Comparison of ENCODE assay signal across 11 mouse cellular contexts in genomic region chr10:121090006-121090405, GRCm38 (mm10). TPM values are rescaled to one million over a fixed set of nuclear protein-coding genes. Genes with fewer than 3 reads are reported as not detected.
A peak's percentile ranks its signal among the peaks of the same experiment; 100 is the strongest.
DNase-seq lines count a peak whose midpoint lies in the region; ATAC-seq lines count a peak whose summit lies in the region.
"Had no signal": no experiment of that assay in that cellular context is flagged by ENCODE, and none has a peak within 500 bp of the region (broad histone marks: within the 10 kb centered on the region; RNA-seq: fewer than 3 reads in every experiment).

No protein-coding gene starts in this region.

- no peak for DNase-seq in heart, postnatal 10 days
- DNase-seq in midbrain, embryonic 11.5 days (ENCODE audit: low spot score, missing footprints): no peak
- DNase-seq in intestine, embryonic 14.5 days (ENCODE audit: low spot score): peak; percentile 48
- no peak for DNase-seq in MN1 (ENCODE audit: low spot score)
- DNase-seq in left cerebral cortex, adult 8-10 months (ENCODE audit: low spot score in 2 of 2): no peak
- DNase-seq: liver, embryonic 13.5 days; right cerebral cortex, postnatal 25 days had no signal

- no peak for ATAC-seq in heart, embryonic 14.5 days (ENCODE audit: insufficient number of reproducible peaks, insufficient read depth, low FRiP score, low read depth)
- ATAC-seq in midbrain, embryonic 13.5 days: no peak
- ATAC-seq in midbrain, embryonic 11.5 days (ENCODE audit: low FRiP score): no peak
- ATAC-seq in intestine, embryonic 14.5 days (replicated peaks; ENCODE audit: low FRiP score, low TSS enrichment, low read depth): no peak
- ATAC-seq in stomach, embryonic 16.5 days (ENCODE audit: insufficient read depth, low FRiP score): no peak
- ATAC-seq: hindbrain, embryonic 16.5 days had no signal

- peak overlapping the region; percentile 54 for H3K4me2 ChIP-seq in heart, embryonic 14.5 days (ENCODE audit: low read length)
- H3K4me2 ChIP-seq in midbrain, embryonic 13.5 days (replicated peaks): 0 out of 2 replicates have a peak overlapping the region, but pooled peaks have one; percentile 9
- no peak overlapping the region for H3K4me2 ChIP-seq in midbrain, embryonic 11.5 days
- H3K4me2 ChIP-seq in intestine, embryonic 14.5 days (ENCODE audit: low read length): peak overlapping the region; percentile 33
- H3K4me2 ChIP-seq in stomach, embryonic 16.5 days (ENCODE audit: low read depth, low read length): peak overlapping the region; percentile 39; the same call in 1 of the 2 replicates

- H3K9me3 ChIP-seq in heart, embryonic 14.5 days (ENCODE audit: control insufficient read depth, low read length): no peaks in the 10 kb centered on the region
- H3K9me3 ChIP-seq in midbrain, embryonic 13.5 days: no peaks in the 10 kb centered on the region
- no peaks in the 10 kb centered on the region for H3K9me3 ChIP-seq in midbrain, embryonic 11.5 days (ENCODE audit: control insufficient read depth, low read length)
- no peaks in the 10 kb centered on the region for H3K9me3 ChIP-seq in intestine, embryonic 14.5 days (ENCODE audit: control insufficient read depth, low read length)
- H3K9me3 ChIP-seq in stomach, embryonic 16.5 days (replicated peaks; ENCODE audit: control insufficient read depth, low read length): no peaks in the 10 kb centered on the region
- H3K9me3 ChIP-seq: liver, embryonic 13.5 days had no signal

- no peak overlapping the region for H3K27ac ChIP-seq in heart, embryonic 14.5 days (replicated peaks in 1 of 2; ENCODE audit: control insufficient read depth in 1 of 2, insufficient read depth in 1 of 2, low read depth in 2 of 2, low read length in 2 of 2)
- H3K27ac ChIP-seq in midbrain, embryonic 13.5 days: no peak overlapping the region
- H3K27ac ChIP-seq in midbrain, embryonic 11.5 days (ENCODE audit: low read depth, low read length): no peak overlapping the region
- H3K27ac ChIP-seq in intestine, embryonic 14.5 days (ENCODE audit: low read depth): no peak overlapping the region
- H3K27ac ChIP-seq in stomach, embryonic 16.5 days (ENCODE audit: low read length): no peak overlapping the region
- H3K27ac ChIP-seq: liver, embryonic 13.5 days had no signal

- intact Hi-C loops in heart, postnatal 10 days (cut with DNase I): no loop called here

- H3K36me3 ChIP-seq in heart, embryonic 14.5 days (ENCODE audit: control insufficient read depth, insufficient read depth, low read length): no peaks in the 10 kb centered on the region
- no peaks in the 10 kb centered on the region for H3K36me3 ChIP-seq in midbrain, embryonic 13.5 days
- H3K36me3 ChIP-seq in midbrain, embryonic 11.5 days (ENCODE audit: control insufficient read depth, insufficient read depth, low read length): no peaks in the 10 kb centered on the region
- H3K36me3 ChIP-seq in intestine, embryonic 14.5 days (ENCODE audit: control insufficient read depth, insufficient read depth, low read length): no peaks in the 10 kb centered on the region
- no peaks in the 10 kb centered on the region for H3K36me3 ChIP-seq in stomach, embryonic 16.5 days (ENCODE audit: control insufficient read depth, insufficient read depth, low read length)
- H3K36me3 ChIP-seq: liver, embryonic 13.5 days had no signal

- peaks cover 0 to 9% of the 10 kb centered on the region in 2 experiments; a peak in 2 of 4 replicates for H3K4me1 ChIP-seq in heart, embryonic 14.5 days (ENCODE audit: control insufficient read depth in 2 of 2, insufficient read depth in 2 of 2, low read length in 2 of 2)
- peaks cover 12% of the 10 kb centered on the region for H3K4me1 ChIP-seq in midbrain, embryonic 13.5 days (replicated peaks)
- no peaks in the 10 kb centered on the region for H3K4me1 ChIP-seq in midbrain, embryonic 11.5 days (ENCODE audit: control insufficient read depth, insufficient read depth, low read length)
- no peaks in the 10 kb centered on the region for H3K4me1 ChIP-seq in intestine, embryonic 14.5 days (replicated peaks; ENCODE audit: control insufficient read depth, insufficient read depth, low read length)
- no peaks in the 10 kb centered on the region; the same call in 1 of the 2 replicates for H3K4me1 ChIP-seq in stomach, embryonic 16.5 days (ENCODE audit: control insufficient read depth, insufficient read depth, low read length)

- H3K27me3 ChIP-seq in heart, embryonic 14.5 days (ENCODE audit: control insufficient read depth, insufficient read depth, low read length): no peaks in the 10 kb centered on the region
- no peaks in the 10 kb centered on the region for H3K27me3 ChIP-seq in midbrain, embryonic 13.5 days
- no peaks in the 10 kb centered on the region for H3K27me3 ChIP-seq in midbrain, embryonic 11.5 days (ENCODE audit: control insufficient read depth, insufficient read depth, low read length)
- no peaks in the 10 kb centered on the region for H3K27me3 ChIP-seq in intestine, embryonic 14.5 days (replicated peaks; ENCODE audit: control insufficient read depth, insufficient read depth, low read length)
- H3K27me3 ChIP-seq in stomach, embryonic 16.5 days (ENCODE audit: control insufficient read depth, insufficient read depth, low read length): no peaks in the 10 kb centered on the region
- H3K27me3 ChIP-seq: liver, embryonic 13.5 days had no signal

- H3K9ac ChIP-seq in heart, embryonic 14.5 days (ENCODE audit: low read length): no peak overlapping the region
- no peak overlapping the region for H3K9ac ChIP-seq in midbrain, embryonic 13.5 days (replicated peaks)
- no peak overlapping the region for H3K9ac ChIP-seq in midbrain, embryonic 11.5 days (ENCODE audit: low read length)
- H3K9ac ChIP-seq in intestine, embryonic 14.5 days (ENCODE audit: low read length): no peak overlapping the region
- no peak overlapping the region for H3K9ac ChIP-seq in stomach, embryonic 16.5 days (ENCODE audit: low read length)
- H3K9ac ChIP-seq: liver, embryonic 13.5 days had no signal

- H3K4me3 ChIP-seq in heart, embryonic 14.5 days (ENCODE audit: control insufficient read depth in 1 of 2, insufficient read depth in 1 of 2, low read depth in 1 of 2, low read length in 2 of 2): 0 out of 4 replicates have a peak overlapping the region, but pooled peaks of 1 of the 2 experiments have one; percentile 16
- H3K4me3 ChIP-seq in midbrain, embryonic 13.5 days (replicated peaks): no peak overlapping the region
- H3K4me3 ChIP-seq in midbrain, embryonic 11.5 days (ENCODE audit: low read depth, low read length): no peak overlapping the region
- H3K4me3 ChIP-seq in intestine, embryonic 14.5 days (ENCODE audit: low read depth, low read length): no peak overlapping the region
- H3K4me3 ChIP-seq in stomach, embryonic 16.5 days (replicated peaks; ENCODE audit: low read length): no peak overlapping the region
- H3K4me3 ChIP-seq: liver, embryonic 13.5 days had no signal

- 18% methylated on average over 8 of the region's 8 CpGs for WGBS in heart, embryonic 14.5 days
- 29% methylated on average over 8 of the region's 8 CpGs for WGBS in midbrain, embryonic 13.5 days
- WGBS in midbrain, embryonic 11.5 days: 24% methylated on average over 8 of the region's 8 CpGs
- 25% methylated on average over 8 of the region's 8 CpGs for WGBS in intestine, embryonic 14.5 days
- 15% methylated on average over 8 of the region's 8 CpGs for WGBS in stomach, embryonic 16.5 days

RNA-seq across cellular contexts. Expression of gene Wif1, which starts 56.2 kb away (rescaled TPM):
- 11.6 and 13.2 TPM in 2 replicates for polyA plus RNA-seq in heart, embryonic 14.5 days (2014; fragmentation: Nextera tagmentation; extraction: Ambion mirVana)
- total RNA-seq in heart, postnatal 10 days (2021): 1 to 10 TPM; 4.0 to 4.5 TPM
- 9.2 and 11.4 TPM in 2 replicates for polyA plus RNA-seq in midbrain, embryonic 13.5 days (2015; fragmentation: Nextera tagmentation; extraction: Ambion mirVana)
- 3.0 and 4.1 TPM in 2 replicates for polyA plus RNA-seq in midbrain, embryonic 11.5 days (2014; fragmentation: Nextera tagmentation; extraction: Ambion mirVana)
- polyA plus RNA-seq in intestine, embryonic 14.5 days (2014; fragmentation: Nextera tagmentation; extraction: Ambion mirVana): 0.60 and 0.69 TPM in 2 replicates
- 1.6 and 2.4 TPM in 2 replicates for polyA plus RNA-seq in stomach, embryonic 16.5 days (2015; fragmentation: Nextera tagmentation; extraction: Ambion mirVana)
- total RNA-seq in left cerebral cortex, adult 8-10 months (2022): 1 to 10 TPM; 1.0 to 1.8 (median 1.3) TPM
